Mouse (Mus musculus) thymus, adult 2 months (tissue): ENCODE measurements around the gene Stxbp3. TPM values are rescaled to one million over a fixed set of nuclear protein-coding genes. Genes with fewer than 3 reads are reported as not detected.
"Not testable (repeated sequence)": the region's sequence is repeated elsewhere in the genome, so short reads cannot be mapped to it uniquely, and the experiment has no call there.

Source experiments
- DNase-seq: peaks from one replicate; pipeline ENCODE4 v3.0.0; 2021
- H3K27ac ChIP-seq: fragments of 200-500 bp; 2 replicates; pipeline ENCODE4 v1.5.1; 2012; ENCODE audit warnings: low read length, control low read depth; ENCODE audit not compliant: control insufficient read depth, insufficient read depth
- H3K27me3 ChIP-seq: fragments of 200-500 bp; 2 replicates; pipeline ENCODE4 v1.6.1; 2012; ENCODE audit warnings: mild to moderate bottlenecking, low read length, moderate library complexity, mixed read lengths; ENCODE audit not compliant: control insufficient read depth, insufficient read depth
- H3K36me3 ChIP-seq: fragments of 200-500 bp; 2 replicates; pipeline ENCODE4 v1.6.1; 2012; ENCODE audit warnings: mild to moderate bottlenecking, low read length, moderate library complexity; ENCODE audit not compliant: control insufficient read depth, insufficient read depth
- H3K4me1 ChIP-seq: fragments of 200-500 bp; replicated peaks from 2 replicates; pipeline ENCODE4 v1.6.1; 2012; ENCODE audit warnings: low read length; ENCODE audit not compliant: control insufficient read depth, insufficient read depth
- H3K4me3 ChIP-seq: fragments of 200-500 bp; 2 replicates; pipeline ENCODE4 v1.5.1; 2012; ENCODE audit warnings: mild to moderate bottlenecking, low read length, control low read depth, moderate library complexity; ENCODE audit not compliant: control insufficient read depth, insufficient read depth
- CTCF ChIP-seq: fragments of 200-500 bp; IDR thresholded peaks from 2 replicates; pipeline ENCODE4 v1.5.1; 2012; ENCODE audit warnings: mild to moderate bottlenecking, control low read depth, low read length, moderate library complexity, borderline replicate concordance; ENCODE audit not compliant: control insufficient read depth, poor library complexity, insufficient read depth; ENCODE audit errors: extremely low read depth
- POLR2A ChIP-seq: fragments of 200-500 bp; IDR thresholded peaks from 2 replicates; pipeline ENCODE4 v1.6.1; 2012; ENCODE audit warnings: mild to moderate bottlenecking, low read length, control low read depth, moderate library complexity; ENCODE audit not compliant: control insufficient read depth, poor library complexity, insufficient read depth; ENCODE audit errors: extremely low read depth
- WGBS: fragments of 180-500 bp; shearing (Covaris S2); methylation state at CpG from one replicate; pipeline ENCODE4 v1.1.7; 2018; 5-methylcytosine and 5-hydroxymethylcytosine counted together
- polyA plus RNA-seq: library from polyadenylated mRNA; depleted of rRNA; stranded (reverse); fragments of >200 nt; gene quantifications from 2 replicates; pipeline ENCODE4 v1.2.3, GENCODE M21; 2012

Gene Stxbp3
- polyA plus RNA-seq, 1 experiment = 13.2 TPM

DNA sequence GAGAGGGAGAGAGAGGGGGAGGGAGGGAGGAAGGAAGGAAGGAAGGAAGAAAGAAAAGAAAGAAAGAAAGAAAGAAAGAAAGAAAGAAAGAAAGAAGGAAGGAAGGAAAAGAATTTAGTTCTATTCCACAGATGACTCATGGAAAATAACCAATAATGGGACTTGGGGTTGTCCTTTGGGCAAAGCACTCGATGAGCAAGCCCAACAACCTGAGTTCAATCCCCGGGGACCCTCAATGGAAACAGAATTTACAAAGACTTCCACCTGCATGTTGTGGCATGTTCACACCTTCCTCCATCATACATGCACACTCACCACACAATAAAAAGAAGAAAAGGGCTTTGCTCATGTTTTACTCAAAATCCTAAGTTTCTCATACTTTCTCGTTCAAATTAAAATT lies 27.1 kb upstream of the Stxbp3 start:
- H3K27ac ChIP-seq = no peak overlapping the region
- DNase-seq = no peak
- H3K36me3 ChIP-seq = no peaks in the 10 kb centered on the region
- TF ChIP-seq CTCF (no peak), POLR2A (no peak)
- H3K4me3 ChIP-seq = no peak overlapping the region
- H3K4me1 ChIP-seq = peaks cover 9% of the 10 kb centered on the region
- WGBS = 99% methylated on average over 3 of the region's 3 CpGs
- no peaks in the 10 kb centered on the region for H3K27me3 ChIP-seq

DNA sequence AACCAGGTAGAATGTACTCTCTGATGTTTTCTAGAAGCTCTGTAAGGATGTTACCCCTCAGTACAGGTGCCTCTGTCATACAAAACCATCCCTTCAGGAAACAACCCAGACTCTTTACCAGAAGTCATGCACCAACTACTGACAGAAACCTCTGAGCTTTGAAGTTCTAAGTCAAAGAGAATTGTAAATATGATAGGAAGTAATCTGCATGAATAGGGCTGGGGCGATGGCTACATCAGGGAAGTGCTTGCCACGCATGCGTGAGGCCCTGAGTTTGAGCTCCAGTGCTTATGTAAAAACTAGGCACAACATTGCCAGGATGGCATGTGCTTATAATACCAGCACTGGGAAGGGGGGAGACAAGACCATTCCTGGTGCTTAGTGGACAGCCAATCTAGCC lies 25.4 kb upstream of the Stxbp3 start:
- WGBS = 8% methylated on average over 3 of the region's 3 CpGs
- no peak for TF ChIP-seq POLR2A
- no peak for TF ChIP-seq CTCF
- Histone ChIP-seq H3K27ac (peak overlapping the region; percentile 58), H3K27me3 (no peaks in the 10 kb centered on the region), H3K4me3 (no peak overlapping the region), H3K4me1 (peaks cover 9% of the 10 kb centered on the region), H3K36me3 (no peaks in the 10 kb centered on the region)
- DNase-seq = peak; percentile 67

DNA sequence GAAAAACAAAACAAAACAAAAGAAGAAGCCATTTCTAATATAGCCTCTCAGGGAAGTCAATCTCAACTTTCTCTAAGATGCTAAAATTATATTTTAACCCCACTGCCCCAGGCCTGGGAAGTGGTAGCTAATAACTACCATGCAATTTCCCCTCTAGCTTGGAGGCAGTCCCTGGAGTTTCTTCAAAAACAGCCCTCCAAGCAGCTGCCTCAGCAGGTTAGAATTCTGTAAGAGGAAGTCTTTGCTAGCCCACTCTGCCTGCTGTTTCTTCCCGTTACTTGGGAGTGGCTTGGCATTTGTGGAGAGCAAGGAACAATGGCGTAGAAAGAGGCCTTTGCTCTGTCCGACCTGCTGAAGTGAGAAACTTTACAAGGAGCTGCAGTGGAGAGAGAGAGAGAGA lies 24.8 kb upstream of the Stxbp3 start:
- Histone ChIP-seq H3K27me3 (no peaks in the 10 kb centered on the region), H3K27ac (peak overlapping the region; percentile 58)
- WGBS = 21% methylated on average over 3 of the region's 3 CpGs

DNA sequence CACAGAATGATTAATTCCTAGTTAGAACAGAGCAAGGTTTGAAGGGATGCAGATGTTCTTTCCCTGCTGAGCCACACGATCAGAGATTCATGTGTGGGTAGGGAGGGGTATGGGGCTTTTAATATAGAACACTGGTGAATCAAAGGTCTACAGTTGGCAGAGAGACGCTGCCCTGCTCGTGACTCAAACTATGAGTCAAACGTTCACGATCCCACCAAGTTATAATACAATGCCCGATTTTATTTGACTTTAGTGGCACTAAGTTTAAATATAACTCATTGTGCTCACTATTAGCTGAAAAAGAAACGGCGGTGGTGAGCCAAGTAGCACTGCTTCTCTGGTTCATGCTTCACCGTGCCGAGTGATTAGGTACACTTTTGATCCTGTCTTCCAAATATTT lies 22.8 kb upstream of the Stxbp3 start:
- peaks cover 9% of the 10 kb centered on the region for H3K4me1 ChIP-seq
- H3K36me3 ChIP-seq = no peaks in the 10 kb centered on the region
- H3K4me3 ChIP-seq = no peak overlapping the region
- DNase-seq = no peak
- no peaks in the 10 kb centered on the region for H3K27me3 ChIP-seq
- WGBS = 95% methylated on average over 10 of the region's 10 CpGs
- H3K27ac ChIP-seq = no peak overlapping the region
- TF ChIP-seq POLR2A (no peak), CTCF (no peak)

More for the DNA sequence above, 24.8 kb upstream of the Stxbp3 start:
- Histone ChIP-seq H3K4me3 (no peak overlapping the region), H3K4me1 (peaks cover 9% of the 10 kb centered on the region), H3K36me3 (no peaks in the 10 kb centered on the region)
- DNase-seq = no peak
- TF ChIP-seq CTCF (no peak), POLR2A (no peak)

DNA sequence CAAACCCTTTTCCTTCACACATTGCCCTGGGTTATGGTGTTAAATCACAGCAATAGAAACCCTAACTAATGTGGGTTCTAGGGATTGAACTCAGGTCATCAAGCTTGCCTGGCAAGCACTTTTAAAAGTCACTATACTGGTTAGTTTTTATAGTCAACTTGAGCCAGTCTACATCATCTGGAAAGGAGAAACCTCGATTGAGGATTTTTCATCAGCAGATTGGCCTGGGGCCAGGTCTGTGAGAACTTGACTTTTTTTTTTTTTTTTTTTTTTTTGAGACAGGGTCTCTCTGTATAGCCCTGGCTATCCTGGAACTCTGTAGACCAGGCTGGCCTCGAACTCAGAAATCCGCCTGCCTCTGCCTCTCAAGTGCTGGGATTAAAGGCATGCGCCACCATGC lies 22.0 kb upstream of the Stxbp3 start:
- H3K36me3 ChIP-seq, DNase-seq, H3K4me3 ChIP-seq, H3K4me1 ChIP-seq, H3K27ac ChIP-seq, H3K27me3 ChIP-seq: not testable (repeated sequence)
- 85% methylated on average over 4 of the region's 4 CpGs for WGBS

DNA sequence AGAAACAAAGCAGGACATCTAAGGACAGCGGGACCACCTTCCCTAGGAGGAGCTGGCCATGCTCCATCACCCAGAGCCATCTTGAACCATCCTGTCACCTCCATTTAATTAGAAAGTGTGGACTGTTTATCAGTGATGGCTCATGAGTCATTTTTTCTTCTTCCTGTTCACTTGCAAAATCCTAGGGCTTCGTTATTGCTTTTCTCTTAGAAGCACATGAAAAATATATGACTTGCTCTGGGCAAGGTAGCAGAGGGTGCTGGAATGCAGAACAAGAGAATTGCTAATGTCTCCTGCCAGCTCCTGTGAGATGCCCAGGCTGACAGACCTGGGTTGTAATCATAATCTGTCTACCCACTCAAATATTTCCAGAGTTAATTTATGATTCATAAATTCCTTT lies 20.5 kb upstream of the Stxbp3 start:
- DNase-seq = no peak
- no peak overlapping the region for H3K27ac ChIP-seq
- 86% methylated on average over 2 of the region's 2 CpGs for WGBS
- no peaks in the 10 kb centered on the region for H3K36me3 ChIP-seq
- TF ChIP-seq POLR2A (no peak), CTCF (no peak)
- no peaks in the 10 kb centered on the region for H3K27me3 ChIP-seq
- H3K4me3 ChIP-seq = no peak overlapping the region
- peaks cover 6% of the 10 kb centered on the region for H3K4me1 ChIP-seq

DNA sequence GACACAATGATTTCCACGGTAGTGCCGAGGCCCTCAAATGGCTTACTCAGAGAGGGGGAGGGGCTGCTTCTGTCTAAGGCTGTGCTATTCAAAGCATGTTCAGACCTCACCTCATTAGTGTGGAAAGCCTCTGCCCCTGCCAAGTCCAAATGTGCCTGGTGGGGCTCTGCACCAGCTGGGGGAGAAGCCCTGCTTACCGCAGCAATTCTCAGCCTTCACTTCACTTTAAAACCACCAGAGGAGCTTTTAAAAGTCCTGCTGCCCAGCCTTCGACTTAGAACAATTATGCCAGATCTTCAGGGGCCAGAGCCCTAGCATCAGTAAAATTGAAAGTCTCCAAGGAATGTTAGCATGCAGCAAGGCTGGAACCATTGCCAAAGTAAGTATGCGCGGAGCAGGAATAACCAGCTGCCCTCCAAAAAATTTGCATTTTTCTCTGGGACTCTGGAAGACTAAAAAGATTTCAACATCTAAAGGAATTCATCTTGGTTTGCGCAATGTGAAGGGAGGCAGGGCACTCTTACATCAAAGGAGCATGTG lies 18.0 kb upstream of the Stxbp3 start:
- TF ChIP-seq CTCF = no peak
- no peak for TF ChIP-seq POLR2A
- Histone ChIP-seq H3K4me1 (no peaks in the 10 kb centered on the region), H3K27ac (no peak overlapping the region; the same call in 1 of the 2 replicates), H3K36me3 (no peaks in the 10 kb centered on the region), H3K4me3 (no peak overlapping the region), H3K27me3 (no peaks in the 10 kb centered on the region)
- WGBS = 87% methylated on average over 7 of the region's 7 CpGs
- no peak for DNase-seq
